Mouse (Mus musculus): ENCODE measurements around the gene Pprc1. TPM values are rescaled to one million over a fixed set of nuclear protein-coding genes. Genes with fewer than 3 reads are reported as not detected.
A peak's percentile ranks its signal among the peaks of the same experiment; 100 is the strongest.

Pprc1 gene
- polyA plus RNA-seq, 1 experiment, result 10.6 TPM

DNA sequence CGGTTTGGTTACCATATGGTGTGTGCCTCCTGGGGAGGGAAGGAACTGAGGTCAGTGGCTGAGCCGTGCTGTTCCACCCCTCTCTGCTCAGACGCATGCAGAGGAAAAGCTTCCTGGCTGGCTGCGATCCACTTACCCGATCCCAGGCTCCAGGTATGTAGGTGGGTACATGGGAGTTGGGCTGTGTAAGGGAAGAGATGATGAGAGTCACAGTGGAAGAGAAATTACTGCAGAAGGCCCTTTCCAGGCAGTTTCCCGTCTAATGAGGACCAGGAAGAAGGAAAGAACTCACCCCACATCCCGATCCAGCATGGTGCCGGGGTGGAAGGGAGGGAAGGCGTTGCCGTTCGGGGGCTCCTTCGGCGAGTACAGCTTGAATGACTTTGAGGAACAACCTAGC is 8.7 kb upstream of the Pprc1 start:
- no peak for TF ChIP-seq CTCF (IDR thresholded peaks at IDR 0.05; ENCODE audit: extremely low read depth, insufficient read length, insufficient replicate concordance, low read depth, low read length)
- no peak for TF ChIP-seq POLR2A (IDR thresholded peaks at IDR 0.05; ENCODE audit: low read depth, low read length)
- Histone ChIP-seq H3K4me3 (ENCODE audit: low read depth, low read length) (no peak overlapping the region), H3K27ac (ENCODE audit: insufficient read depth, low read depth, low read length) (no peak overlapping the region), H3K36me3 (ENCODE audit: control insufficient read depth, insufficient read depth, low read length) (peaks cover 35% of the 10 kb centered on the region), H3K4me1 (ENCODE audit: control insufficient read depth, insufficient read depth, insufficient read length, low read length) (peaks cover 17% of the 10 kb centered on the region), H3K27me3 (ENCODE audit: control insufficient read depth, insufficient read depth, low read length) (no peaks in the 10 kb centered on the region)
- WGBS, result 88% methylated on average over 13 of the region's 13 CpGs

DNA sequence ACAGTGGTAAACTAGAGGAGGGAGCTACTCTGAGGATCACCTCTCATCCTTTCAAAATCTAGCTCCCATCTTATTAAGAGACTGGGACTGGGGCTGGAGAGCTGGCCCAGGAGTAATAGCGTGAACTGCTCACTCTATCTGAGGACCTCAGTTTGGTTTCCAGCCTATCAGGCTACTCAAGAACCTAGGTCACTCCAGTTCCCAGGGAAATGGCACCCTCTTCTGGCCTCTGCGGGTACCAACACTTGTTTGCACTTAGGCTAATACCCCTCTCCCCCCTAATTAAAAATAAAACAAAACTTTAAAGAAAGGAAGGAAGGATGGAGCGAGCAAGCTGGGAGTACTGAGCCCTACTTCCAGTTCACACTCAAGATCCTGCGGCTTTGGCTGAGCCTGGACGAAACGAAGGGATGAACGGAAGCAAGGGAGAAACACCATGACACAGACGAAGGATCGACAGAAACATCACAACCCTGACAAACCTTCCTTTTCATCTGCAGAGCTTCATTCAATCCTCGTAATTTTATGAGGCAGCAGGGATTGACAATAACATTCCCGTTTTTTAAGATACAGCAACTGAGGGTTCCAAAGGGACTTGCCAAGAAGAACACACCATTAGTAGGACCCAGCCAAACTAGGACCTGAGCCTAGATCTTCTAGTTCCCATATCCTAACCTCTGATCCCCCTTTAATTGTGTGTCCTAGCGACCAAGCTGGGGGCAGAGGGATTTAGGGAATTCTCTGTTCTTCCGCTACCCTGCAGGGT is 8.0 kb upstream of the Pprc1 start:
- TF ChIP-seq CTCF (IDR thresholded peaks at IDR 0.05; ENCODE audit: extremely low read depth, insufficient read length, insufficient replicate concordance, low read depth, low read length) (no peak), POLR2A (IDR thresholded peaks at IDR 0.05; ENCODE audit: low read depth, low read length) (no peak)
- no peak overlapping the region for H3K4me3 ChIP-seq (ENCODE audit: low read depth, low read length)
- 80% methylated on average over 13 of the region's 13 CpGs for WGBS
- H3K27ac ChIP-seq (ENCODE audit: insufficient read depth, low read depth, low read length), result no peak overlapping the region
- peaks cover 17% of the 10 kb centered on the region for H3K4me1 ChIP-seq (ENCODE audit: control insufficient read depth, insufficient read depth, insufficient read length, low read length)
- peaks cover 35% of the 10 kb centered on the region for H3K36me3 ChIP-seq (ENCODE audit: control insufficient read depth, insufficient read depth, low read length)
- H3K27me3 ChIP-seq (ENCODE audit: control insufficient read depth, insufficient read depth, low read length), result no peaks in the 10 kb centered on the region

DNA sequence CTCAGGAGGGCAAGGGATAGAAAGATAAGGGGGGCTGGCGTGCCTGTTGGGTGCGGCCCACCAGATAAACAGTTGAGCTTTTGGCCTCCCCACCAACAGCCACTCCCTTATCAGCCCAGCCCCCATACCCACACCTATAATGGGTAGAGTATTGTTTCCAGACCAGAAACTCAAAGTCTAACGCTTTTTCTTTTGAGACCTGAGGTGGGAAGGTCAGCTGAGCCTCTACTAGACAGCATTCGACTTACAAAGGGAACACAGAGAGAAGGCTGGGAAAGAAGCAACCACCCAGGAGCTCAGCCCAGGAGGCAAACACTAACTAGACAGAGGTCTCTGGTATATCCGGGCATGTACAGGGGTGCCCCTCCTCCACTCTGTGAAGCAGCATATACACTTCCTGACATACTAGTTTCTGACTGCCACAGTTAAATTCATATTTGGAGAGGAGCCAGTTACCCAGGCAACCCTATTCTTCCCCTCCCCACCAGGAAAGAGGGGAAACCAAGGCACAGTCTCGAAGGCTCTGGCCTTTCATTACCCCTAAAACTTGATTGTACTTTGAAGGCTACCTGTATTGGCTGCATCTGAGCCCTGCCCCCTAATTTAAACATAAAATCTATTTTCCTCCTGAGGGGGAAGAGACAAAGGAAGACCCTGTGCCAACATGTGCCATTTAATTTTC is 7.3 kb upstream of the Pprc1 start:
- Histone ChIP-seq H3K27me3 (ENCODE audit: control insufficient read depth, insufficient read depth, low read length) (no peaks in the 10 kb centered on the region), H3K27ac (ENCODE audit: insufficient read depth, low read depth, low read length) (no peak overlapping the region), H3K4me1 (ENCODE audit: control insufficient read depth, insufficient read depth, insufficient read length, low read length) (peaks cover 23% of the 10 kb centered on the region), H3K36me3 (ENCODE audit: control insufficient read depth, insufficient read depth, low read length) (peaks cover 34% of the 10 kb centered on the region), H3K4me3 (ENCODE audit: low read depth, low read length) (peak overlapping the region; percentile 3; the same call in 1 of the 2 replicates)
- TF ChIP-seq POLR2A (IDR thresholded peaks at IDR 0.05; ENCODE audit: low read depth, low read length) (no peak), CTCF (IDR thresholded peaks at IDR 0.05; ENCODE audit: extremely low read depth, insufficient read length, insufficient replicate concordance, low read depth, low read length) (no peak)
- WGBS, result 17% methylated on average over 6 of the region's 6 CpGs

DNA sequence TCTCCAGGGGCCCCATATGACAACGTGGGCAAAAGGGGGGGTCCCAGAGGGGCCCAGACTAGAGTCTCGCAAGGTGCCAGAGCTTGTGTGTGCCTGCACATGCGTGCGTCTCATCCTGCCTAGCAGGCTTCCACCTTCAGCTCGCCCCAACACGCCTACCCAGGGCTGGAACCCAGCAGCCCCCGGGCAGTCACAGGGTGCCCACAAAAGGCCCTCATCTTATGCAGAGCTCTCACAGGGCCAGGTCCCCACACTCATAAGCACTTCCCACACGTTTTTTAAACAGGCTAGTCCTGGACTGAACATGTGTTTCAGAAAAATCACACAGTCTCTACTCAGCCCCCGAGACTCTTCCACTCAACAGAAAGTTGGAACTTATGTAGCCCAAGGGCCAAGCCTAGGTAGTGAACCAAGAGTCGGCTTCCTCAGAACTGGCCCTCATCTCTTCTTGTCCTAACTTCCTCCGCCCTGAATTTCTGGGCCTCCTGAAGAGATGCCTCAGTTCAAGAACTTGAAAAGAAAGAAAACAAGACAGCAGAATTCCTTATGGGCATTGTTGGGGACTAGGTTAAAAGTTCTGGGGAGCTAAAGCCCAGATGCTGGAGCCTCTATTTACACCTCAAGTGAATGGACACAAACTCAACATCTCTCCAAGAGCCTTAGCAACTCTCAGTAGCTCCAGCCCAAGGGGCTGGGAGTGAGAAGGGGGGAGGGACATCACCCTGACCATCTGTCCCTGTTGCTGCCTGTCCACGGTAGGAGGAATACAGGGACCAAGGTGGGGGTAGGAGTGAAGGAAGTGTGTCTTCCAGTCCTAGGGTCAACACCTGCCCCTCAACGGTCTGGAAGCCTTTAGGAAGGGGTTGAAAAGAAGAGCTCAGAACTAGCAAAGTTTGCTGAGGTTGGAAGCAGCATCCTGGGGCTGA is 6.5 kb upstream of the Pprc1 start:
- no peak overlapping the region for H3K27ac ChIP-seq (ENCODE audit: insufficient read depth, low read depth, low read length)
- WGBS, result 9% methylated on average over 13 of the region's 13 CpGs
- peak overlapping the region; percentile 64 for H3K4me3 ChIP-seq (ENCODE audit: low read depth, low read length)
- TF ChIP-seq POLR2A (IDR thresholded peaks at IDR 0.05; ENCODE audit: low read depth, low read length), result peak; percentile 25; the same call in 1 of the 2 replicates
- TF ChIP-seq CTCF (IDR thresholded peaks at IDR 0.05; ENCODE audit: extremely low read depth, insufficient read length, insufficient replicate concordance, low read depth, low read length), result no peak
- H3K36me3 ChIP-seq (ENCODE audit: control insufficient read depth, insufficient read depth, low read length), result peaks cover 27% of the 10 kb centered on the region
- no peaks in the 10 kb centered on the region for H3K27me3 ChIP-seq (ENCODE audit: control insufficient read depth, insufficient read depth, low read length)
- H3K4me1 ChIP-seq (ENCODE audit: control insufficient read depth, insufficient read depth, insufficient read length, low read length), result peaks cover 27% of the 10 kb centered on the region

DNA sequence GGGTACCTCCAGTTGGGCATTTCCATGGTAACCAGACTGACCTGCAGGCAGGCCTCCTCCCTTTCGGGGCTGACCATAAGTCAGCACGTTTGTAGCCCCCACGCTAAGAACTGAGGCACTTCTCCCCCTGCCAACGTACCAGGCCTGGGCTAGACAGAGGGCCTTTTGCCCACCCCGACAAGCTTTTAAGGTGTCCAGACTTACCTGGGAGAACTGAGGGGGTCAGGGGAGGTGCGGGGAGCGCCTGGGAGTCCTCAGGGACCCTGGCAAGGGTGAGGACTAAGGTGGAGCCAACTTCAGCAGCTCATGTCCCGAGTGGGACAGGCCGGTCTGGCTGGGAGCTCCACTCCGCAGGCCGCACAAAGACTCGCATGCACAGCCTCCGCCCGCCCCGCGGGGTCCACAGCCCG is 5.8 kb upstream of the Pprc1 start:
- no peak for TF ChIP-seq POLR2A (IDR thresholded peaks at IDR 0.05; ENCODE audit: low read depth, low read length)
- TF ChIP-seq CTCF (IDR thresholded peaks at IDR 0.05; ENCODE audit: extremely low read depth, insufficient read length, insufficient replicate concordance, low read depth, low read length), result no peak
- peaks cover 27% of the 10 kb centered on the region for H3K4me1 ChIP-seq (ENCODE audit: control insufficient read depth, insufficient read depth, insufficient read length, low read length)
- H3K4me3 ChIP-seq (ENCODE audit: low read depth, low read length), result peak overlapping the region; percentile 64
- 1% methylated on average over 17 of the region's 17 CpGs for WGBS
- H3K27ac ChIP-seq (ENCODE audit: insufficient read depth, low read depth, low read length), result no peak overlapping the region
- peaks cover 20% of the 10 kb centered on the region for H3K36me3 ChIP-seq (ENCODE audit: control insufficient read depth, insufficient read depth, low read length)
- H3K27me3 ChIP-seq (ENCODE audit: control insufficient read depth, insufficient read depth, low read length), result no peaks in the 10 kb centered on the region

DNA sequence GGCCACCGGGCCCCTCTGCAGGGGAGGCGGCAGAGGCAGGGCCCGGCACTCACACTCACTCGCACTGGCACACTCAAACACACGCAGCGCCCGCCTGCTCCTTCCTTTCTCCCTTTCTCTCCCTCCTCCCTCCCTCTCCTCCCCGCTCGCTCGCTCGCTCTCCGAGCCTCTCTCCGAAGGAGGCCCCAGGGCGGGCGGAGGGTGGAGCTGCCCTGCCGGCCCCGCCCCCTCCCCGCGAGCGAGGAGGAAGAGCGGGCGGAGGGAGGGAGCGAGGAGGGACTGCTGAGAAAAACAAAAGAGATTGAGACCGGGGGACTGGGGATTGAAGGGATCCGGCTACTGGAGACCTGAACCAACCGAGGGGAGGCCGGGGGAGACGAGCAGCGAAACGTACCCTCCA is 5.2 kb upstream of the Pprc1 start:
- peak overlapping the region; percentile 63 for H3K27ac ChIP-seq (ENCODE audit: insufficient read depth, low read depth, low read length)
- peaks cover 27% of the 10 kb centered on the region for H3K4me1 ChIP-seq (ENCODE audit: control insufficient read depth, insufficient read depth, insufficient read length, low read length)
- H3K27me3 ChIP-seq (ENCODE audit: control insufficient read depth, insufficient read depth, low read length), result no peaks in the 10 kb centered on the region
- peak overlapping the region; percentile 64 for H3K4me3 ChIP-seq (ENCODE audit: low read depth, low read length)
- 2% methylated on average over 28 of the region's 30 CpGs for WGBS
- H3K36me3 ChIP-seq (ENCODE audit: control insufficient read depth, insufficient read depth, low read length), result peaks cover 14% of the 10 kb centered on the region
- peak; percentile 71 for TF ChIP-seq POLR2A (IDR thresholded peaks at IDR 0.05; ENCODE audit: low read depth, low read length)
- no peak for TF ChIP-seq CTCF (IDR thresholded peaks at IDR 0.05; ENCODE audit: extremely low read depth, insufficient read length, insufficient replicate concordance, low read depth, low read length)
